Mouse (Mus musculus) myocyte (in vitro differentiated cells): ENCODE measurements around the gene Ccdc103. TPM values are rescaled to one million over a fixed set of nuclear protein-coding genes. Genes with fewer than 3 reads are reported as not detected.

Source experiments
- H3K27me3 ChIP-seq: one replicate; pipeline ENCODE4 v1.6.1; 2011; ENCODE audit not compliant: control insufficient read depth, insufficient read depth, insufficient read length
- H3K36me3 ChIP-seq: one replicate; pipeline ENCODE4 v1.6.1; 2011; ENCODE audit not compliant: control insufficient read depth, insufficient read depth
- H3K4me2 ChIP-seq: one replicate; pipeline ENCODE4 v1.6.1; 2011; ENCODE audit warnings: low read depth, control low read depth
- H3K4me3 ChIP-seq: one replicate; pipeline ENCODE4 v1.5.1; 2011; ENCODE audit warnings: mild to moderate bottlenecking, control low read depth, moderate library complexity
- H3K79me2 ChIP-seq: one replicate; pipeline ENCODE4 v1.6.1; 2011; ENCODE audit not compliant: control insufficient read depth, insufficient read depth
- H3ac ChIP-seq: one replicate; pipeline ENCODE4 v1.6.1; 2011; ENCODE audit not compliant: control insufficient read depth, insufficient read length
- CEBPB ChIP-seq: IDR thresholded peaks from 2 replicates; pipeline ENCODE4 v1.6.1; 2011; ENCODE audit warnings: mild to moderate bottlenecking, moderate library complexity; ENCODE audit not compliant: poor library complexity, insufficient read depth, severe bottlenecking
- E2F4 ChIP-seq: IDR thresholded peaks from one replicate; pipeline ENCODE4 v1.6.1; 2011; ENCODE audit warnings: mild to moderate bottlenecking, control low read depth, moderate library complexity; ENCODE audit not compliant: insufficient read depth
- MAX ChIP-seq: IDR thresholded peaks from one replicate; pipeline ENCODE4 v1.6.1; 2011; ENCODE audit warnings: low read depth, mild to moderate bottlenecking, control low read depth
- MYOD1 ChIP-seq, 3 experiments: IDR thresholded peaks; one replicate each; pipeline ENCODE4 v1.6.1; 2011; ENCODE audit warnings: control low read depth in 2 of 3, low read depth in 2 of 3, mild to moderate bottlenecking in 2 of 3, moderate library complexity in 1 of 3; ENCODE audit not compliant: insufficient read length in 2 of 3, control insufficient read depth in 1 of 3
- MYOG ChIP-seq, 3 experiments: IDR thresholded peaks; one replicate each; pipeline ENCODE4 v1.6.1; 2011; ENCODE audit warnings: control low read depth in 2 of 3, low read depth in 2 of 3, mild to moderate bottlenecking in 2 of 3; ENCODE audit not compliant: insufficient read length in 2 of 3, control insufficient read depth in 1 of 3, insufficient read depth in 1 of 3
- POLR2A ChIP-seq: IDR thresholded peaks from one replicate; pipeline ENCODE4 v1.6.1; 2011; ENCODE audit warnings: low read depth, mild to moderate bottlenecking, control low read depth, moderate library complexity; ENCODE audit not compliant: insufficient read length
- POLR2AphosphoS2 ChIP-seq: IDR thresholded peaks from one replicate; pipeline ENCODE4 v1.6.1; 2011; ENCODE audit warnings: low read depth, control low read depth; ENCODE audit not compliant: insufficient read length
- REST ChIP-seq: IDR thresholded peaks from one replicate; pipeline ENCODE4 v1.6.1; 2011; ENCODE audit warnings: mild to moderate bottlenecking, control low read depth, moderate library complexity; ENCODE audit not compliant: insufficient read depth, insufficient read length
- SRF ChIP-seq: IDR thresholded peaks from one replicate; pipeline ENCODE4 v1.6.1; 2011; ENCODE audit warnings: low read depth; ENCODE audit not compliant: control insufficient read depth, insufficient read length
- TCF12 ChIP-seq: IDR thresholded peaks from one replicate; pipeline ENCODE4 v1.6.1; 2011; ENCODE audit warnings: mild to moderate bottlenecking, control low read depth; ENCODE audit not compliant: poor library complexity, insufficient read depth, severe bottlenecking
- TCF3 ChIP-seq: IDR thresholded peaks from one replicate; pipeline ENCODE4 v1.6.1; 2011; ENCODE audit warnings: low read depth, control low read depth; ENCODE audit not compliant: insufficient read length
- USF1 ChIP-seq: IDR thresholded peaks from one replicate; pipeline ENCODE4 v1.6.1; 2011; ENCODE audit warnings: low read depth, mild to moderate bottlenecking, control low read depth, moderate library complexity
- polyA plus RNA-seq: library from polyadenylated mRNA; unstranded; fragments of >200 nt; fragmentation: generic; extraction: Trizol; gene quantifications from one replicate; pipeline ENCODE4 v1.2.1, GENCODE M21; 2012; ENCODE audit warnings: missing spikeins

Ccdc103 gene
- polyA plus RNA-seq, 1 experiment, result 1.4 TPM

DNA sequence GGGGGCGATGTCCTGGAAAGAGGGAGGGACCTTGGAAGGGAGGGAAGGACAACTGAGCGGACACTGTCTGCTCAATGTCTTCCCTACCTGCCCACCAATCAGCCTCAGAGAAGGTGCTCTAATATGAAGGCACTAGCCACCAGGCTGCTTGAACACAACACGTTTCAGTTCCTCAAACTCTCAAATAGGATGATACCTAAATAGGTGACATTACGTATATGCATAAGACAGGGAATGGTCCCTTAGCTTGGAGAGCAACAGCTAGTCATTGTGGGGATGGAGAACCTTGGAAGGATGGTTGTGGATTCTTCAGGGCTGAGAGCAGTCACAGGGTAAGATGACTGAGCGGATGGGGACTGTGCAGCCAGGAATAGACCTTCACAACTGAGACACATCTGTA is 6.4 kb downstream of the Ccdc103 start:
- TF ChIP-seq CEBPB (no peak), POLR2AphosphoS2 (no peak), POLR2A (no peak), MAX (no peak), E2F4 (no peak), MYOG (IDR thresholded peaks at IDR 0.05; ENCODE audit: control insufficient read depth in 1 of 3, insufficient read depth in 1 of 3, insufficient read length in 2 of 3, low read depth in 2 of 3) (no peak), TCF3 (no peak), SRF (no peak), TCF12 (no peak), MYOD1 (IDR thresholded peaks at IDR 0.05; ENCODE audit: control insufficient read depth in 1 of 3, insufficient read length in 2 of 3, low read depth in 2 of 3) (no peak), REST (no peak), USF1 (no peak)
- no peaks in the 10 kb centered on the region for H3K79me2 ChIP-seq
- no peak overlapping the region for H3ac ChIP-seq
- no peak overlapping the region for H3K4me2 ChIP-seq
- no peak overlapping the region for H3K4me3 ChIP-seq
- H3K27me3 ChIP-seq, result peaks cover 9% of the 10 kb centered on the region
- H3K36me3 ChIP-seq, result no peaks in the 10 kb centered on the region

DNA sequence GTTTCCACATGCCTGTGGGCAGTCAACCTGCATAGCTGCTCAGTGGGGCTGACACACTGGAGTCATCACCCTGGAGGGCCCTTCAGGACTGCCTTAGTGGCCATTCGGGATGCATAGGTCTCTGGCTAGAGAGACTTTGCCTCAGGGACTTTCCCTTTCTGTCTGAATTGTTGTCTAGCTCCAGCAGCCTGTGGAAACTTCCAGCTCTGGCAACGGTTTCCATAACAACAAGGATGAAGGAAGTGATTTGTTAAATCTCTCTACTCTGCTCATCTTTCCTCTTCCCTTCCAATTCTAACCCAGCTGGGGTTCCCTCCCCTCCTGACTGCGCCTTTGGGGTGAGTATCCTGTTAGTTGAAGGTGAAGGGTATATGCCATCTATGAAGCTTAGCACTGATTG is 7.1 kb downstream of the Ccdc103 start:
- Histone ChIP-seq H3K27me3 (peaks cover 9% of the 10 kb centered on the region), H3K36me3 (no peaks in the 10 kb centered on the region)
- TF ChIP-seq POLR2A (no peak), CEBPB (no peak)

DNA sequence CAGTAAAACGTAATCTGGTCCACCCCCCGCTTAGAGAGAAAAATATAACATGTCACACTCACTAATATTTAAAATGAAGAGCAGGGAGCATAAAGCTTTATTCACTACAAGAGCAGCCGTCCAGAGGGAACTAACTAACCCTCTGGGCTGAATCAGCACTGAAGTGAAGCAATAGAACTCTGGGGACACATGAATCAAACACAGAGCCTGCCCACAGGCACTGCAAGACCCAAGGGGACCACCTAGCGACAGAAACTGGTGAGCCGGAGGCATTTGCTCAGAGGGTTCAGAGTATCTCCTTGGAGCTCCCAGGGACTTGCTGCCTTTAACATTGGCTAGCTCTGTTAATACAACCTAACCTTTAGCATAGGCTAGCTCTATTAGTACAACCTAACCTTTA is 9.1 kb downstream of the Ccdc103 start:
- no peak overlapping the region for H3K4me2 ChIP-seq
- no peak overlapping the region for H3ac ChIP-seq
- TF ChIP-seq MAX, result no peak
- peak; percentile 39; the same call in 1 of the 2 replicates for TF ChIP-seq CEBPB
- H3K36me3 ChIP-seq, result no peaks in the 10 kb centered on the region
- H3K4me3 ChIP-seq, result no peak overlapping the region
- peaks cover 9% of the 10 kb centered on the region for H3K27me3 ChIP-seq
- H3K79me2 ChIP-seq, result no peaks in the 10 kb centered on the region

More for the DNA sequence above, 7.1 kb downstream of the Ccdc103 start:
- Histone ChIP-seq H3K79me2 (no peaks in the 10 kb centered on the region), H3ac (no peak overlapping the region), H3K4me3 (no peak overlapping the region), H3K4me2 (no peak overlapping the region)

DNA sequence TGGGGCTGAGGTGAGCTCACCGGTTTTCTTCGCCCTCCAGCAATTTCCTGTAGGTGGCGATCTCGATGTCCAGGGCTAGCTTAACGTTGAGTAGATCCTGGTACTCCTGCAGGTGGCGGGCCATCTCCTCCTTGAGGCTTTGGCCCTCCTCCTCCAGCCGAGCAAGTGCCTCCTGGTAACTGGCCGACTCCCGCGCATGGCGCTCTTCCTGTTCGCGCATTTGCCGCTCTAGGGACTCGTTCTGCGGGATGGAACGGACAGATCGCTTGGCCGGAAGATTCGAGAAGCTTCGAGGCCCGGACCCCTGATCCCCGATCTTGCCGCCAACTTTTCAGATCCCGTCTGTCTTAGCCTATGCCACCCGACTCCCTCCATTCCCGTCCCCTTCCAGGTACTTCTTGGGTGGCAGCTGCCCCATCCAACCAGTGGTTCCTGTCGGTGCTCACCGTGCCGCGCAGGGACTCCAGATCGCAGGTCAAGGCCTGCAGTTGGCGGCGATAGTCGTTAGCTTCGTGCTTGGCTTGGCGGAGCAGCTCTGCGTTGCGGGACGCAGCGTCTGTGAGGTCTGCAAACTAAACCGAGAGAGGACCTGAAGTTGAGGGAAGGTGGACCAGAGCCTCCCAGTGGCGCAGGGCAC is 12.1 kb downstream of the Ccdc103 start:
- H3ac ChIP-seq, result no peak overlapping the region
- no peaks in the 10 kb centered on the region for H3K27me3 ChIP-seq
- no peak overlapping the region for H3K4me2 ChIP-seq
- no peaks in the 10 kb centered on the region for H3K36me3 ChIP-seq
- no peaks in the 10 kb centered on the region for H3K79me2 ChIP-seq
- no peak overlapping the region for H3K4me3 ChIP-seq
- TF ChIP-seq USF1 (no peak), POLR2A (no peak), CEBPB (no peak), MYOD1 (IDR thresholded peaks at IDR 0.05; ENCODE audit: control insufficient read depth in 1 of 3, insufficient read length in 2 of 3, low read depth in 2 of 3) (no peak), POLR2AphosphoS2 (no peak), MAX (no peak), REST (no peak), E2F4 (no peak), TCF12 (no peak)

DNA sequence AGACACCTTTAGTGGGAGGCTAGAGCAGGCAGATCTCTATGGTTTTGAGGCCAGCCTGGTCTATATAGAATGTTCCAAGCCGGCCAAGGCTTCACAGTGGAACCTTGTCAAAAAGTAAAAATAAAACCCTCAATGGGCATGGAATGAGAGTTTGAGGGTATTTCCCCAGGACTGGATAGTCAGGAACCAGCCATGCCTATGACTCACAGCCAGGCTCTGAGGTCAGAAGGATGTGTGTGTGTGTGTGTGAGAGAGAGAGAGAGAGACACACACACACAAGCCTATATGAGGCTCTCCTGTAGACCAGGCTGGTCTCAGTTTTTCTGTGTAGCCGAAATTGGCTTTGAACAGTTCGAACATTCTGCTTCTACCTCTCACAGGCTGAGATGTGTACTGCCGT is 13.7 kb downstream of the Ccdc103 start:
- no peak overlapping the region for H3K4me3 ChIP-seq
- no peaks in the 10 kb centered on the region for H3K79me2 ChIP-seq
- no peak overlapping the region for H3K4me2 ChIP-seq
- H3ac ChIP-seq, result no peak overlapping the region
- no peak for TF ChIP-seq TCF12
- no peak for TF ChIP-seq POLR2A
- no peak for TF ChIP-seq SRF
- TF ChIP-seq USF1, result no peak
- TF ChIP-seq E2F4, result no peak
- TF ChIP-seq MYOD1 (IDR thresholded peaks at IDR 0.05; ENCODE audit: control insufficient read depth in 1 of 3, insufficient read length in 2 of 3, low read depth in 2 of 3), result no peak
- TF ChIP-seq MAX, result no peak
- TF ChIP-seq POLR2AphosphoS2, result no peak
- no peak for TF ChIP-seq REST
- TF ChIP-seq TCF3, result no peak
- no peak for TF ChIP-seq CEBPB
- TF ChIP-seq MYOG (IDR thresholded peaks at IDR 0.05; ENCODE audit: control insufficient read depth in 1 of 3, insufficient read depth in 1 of 3, insufficient read length in 2 of 3, low read depth in 2 of 3), result no peak
- H3K36me3 ChIP-seq, result no peaks in the 10 kb centered on the region
- no peaks in the 10 kb centered on the region for H3K27me3 ChIP-seq
